Mouse (Mus musculus): Measurements from ENCODE around the gene Ak4. TPM values are rescaled to one million over a fixed set of nuclear protein-coding genes. Genes with fewer than 3 reads are reported as not detected.

Ak4 gene
- polyA plus RNA-seq, 1 experiment from 2014 or later = 5.3 TPM

DNA sequence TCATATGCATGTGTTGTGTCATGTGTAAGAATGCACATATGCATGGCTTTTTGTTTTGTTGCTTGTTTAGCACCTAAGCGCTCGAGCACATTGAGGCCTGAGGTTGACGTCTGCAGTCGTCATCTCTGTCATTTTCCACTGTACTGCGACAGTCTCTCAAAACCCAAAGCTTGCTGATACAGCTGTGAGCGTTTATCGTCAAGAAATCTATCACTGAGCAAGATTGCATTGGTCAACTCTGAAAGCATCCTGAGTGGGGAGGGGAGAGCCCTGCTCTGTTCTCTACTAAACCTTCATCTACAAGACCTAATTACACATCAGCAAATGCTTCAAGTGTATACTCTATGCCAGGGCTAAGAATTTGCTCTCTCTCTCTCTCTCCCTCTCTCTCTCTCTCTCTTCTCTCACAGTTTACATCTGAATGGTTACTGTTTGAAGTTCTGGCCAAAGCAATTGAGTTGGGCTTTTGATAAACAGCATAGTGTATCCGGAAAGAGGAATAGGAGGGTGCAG lies 24.0 kb upstream of the Ak4 start:
- 58% methylated on average over 8 of the region's 8 CpGs for WGBS
- Histone ChIP-seq H3K9ac (replicated peaks; ENCODE audit: low read depth) (no peak overlapping the region), H3K4me1 (ENCODE audit: insufficient read depth, low read depth, low read length) (no peaks in the 10 kb centered on the region), H3K4me3 (ENCODE audit: low read depth, low read length) (no peak overlapping the region), H3K27me3 (replicated peaks; ENCODE audit: insufficient read depth, low read length) (no peaks in the 10 kb centered on the region), H3K27ac (ENCODE audit: low read length) (no peak overlapping the region), H3K36me3 (ENCODE audit: insufficient read depth, low read length) (no peaks in the 10 kb centered on the region), H3K9me3 (ENCODE audit: low read length) (no peaks in the 10 kb centered on the region), H3K4me2 (replicated peaks; ENCODE audit: low read depth, low read length) (no peak overlapping the region)
- DNase-seq (ENCODE audit: low spot score) = no peak
- peak; percentile 21; the same call in 1 of the 2 replicates for ATAC-seq
- no peak for TF ChIP-seq CTCF (IDR thresholded peaks at IDR 0.05)
- no peak for TF ChIP-seq EP300 (IDR thresholded peaks at IDR 0.05)

- 51% methylated on average over 4 of the region's 4 CpGs for WGBS
- H3K4me2 ChIP-seq (replicated peaks; ENCODE audit: low read depth, low read length) = no peak overlapping the region
- no peaks in the 10 kb centered on the region for H3K4me1 ChIP-seq (ENCODE audit: insufficient read depth, low read depth, low read length)
- DNase-seq (ENCODE audit: low spot score) = no peak
- H3K27me3 ChIP-seq (replicated peaks; ENCODE audit: insufficient read depth, low read length) = no peaks in the 10 kb centered on the region
- H3K9me3 ChIP-seq (ENCODE audit: low read length) = no peaks in the 10 kb centered on the region
- no peaks in the 10 kb centered on the region for H3K36me3 ChIP-seq (ENCODE audit: insufficient read depth, low read length)
- no peak overlapping the region for H3K9ac ChIP-seq (replicated peaks; ENCODE audit: low read depth)
- no peak overlapping the region for H3K4me3 ChIP-seq (ENCODE audit: low read depth, low read length)
- no peak for ATAC-seq
- TF ChIP-seq CTCF (IDR thresholded peaks at IDR 0.05) (no peak), EP300 (IDR thresholded peaks at IDR 0.05) (no peak)
- no peak overlapping the region for H3K27ac ChIP-seq (ENCODE audit: low read length)
Observed at GRCm38 (mm10) chr4:101400025-101400594, 19.0 kb upstream of the Ak4 start.

GRCm38 (mm10) chr4:101401945-101402344 lies 17.1 kb upstream of the Ak4 start:
- H3K4me2 ChIP-seq (replicated peaks; ENCODE audit: low read depth, low read length) = no peak overlapping the region
- WGBS = 71% methylated on average over 1 of the region's 1 CpGs

GRCm38 (mm10) chr4:101404863-101405262 lies 14.2 kb upstream of the Ak4 start:
- Histone ChIP-seq H3K36me3 (ENCODE audit: insufficient read depth, low read length) (no peaks in the 10 kb centered on the region), H3K4me3 (ENCODE audit: low read depth, low read length) (no peak overlapping the region), H3K4me2 (replicated peaks; ENCODE audit: low read depth, low read length) (no peak overlapping the region), H3K27ac (ENCODE audit: low read length) (no peak overlapping the region), H3K27me3 (replicated peaks; ENCODE audit: insufficient read depth, low read length) (no peaks in the 10 kb centered on the region), H3K9ac (replicated peaks; ENCODE audit: low read depth) (no peak overlapping the region), H3K9me3 (ENCODE audit: low read length) (no peaks in the 10 kb centered on the region), H3K4me1 (ENCODE audit: insufficient read depth, low read depth, low read length) (no peaks in the 10 kb centered on the region)
- WGBS = 47% methylated on average over 3 of the region's 3 CpGs
- TF ChIP-seq EP300 (IDR thresholded peaks at IDR 0.05) (no peak), CTCF (IDR thresholded peaks at IDR 0.05) (no peak)
- ATAC-seq = no peak
- DNase-seq (ENCODE audit: low spot score) = peak; percentile 27

More at GRCm38 (mm10) chr4:101401945-101402344, 17.1 kb upstream of the Ak4 start:
- TF ChIP-seq EP300 (IDR thresholded peaks at IDR 0.05) (no peak), CTCF (IDR thresholded peaks at IDR 0.05) (no peak)
- no peak overlapping the region for H3K4me3 ChIP-seq (ENCODE audit: low read depth, low read length)
- DNase-seq (ENCODE audit: low spot score) = no peak
- no peaks in the 10 kb centered on the region for H3K4me1 ChIP-seq (ENCODE audit: insufficient read depth, low read depth, low read length)
- H3K9me3 ChIP-seq (ENCODE audit: low read length) = no peaks in the 10 kb centered on the region
- H3K27ac ChIP-seq (ENCODE audit: low read length) = no peak overlapping the region
- ATAC-seq = no peak
- no peaks in the 10 kb centered on the region for H3K36me3 ChIP-seq (ENCODE audit: insufficient read depth, low read length)
- H3K27me3 ChIP-seq (replicated peaks; ENCODE audit: insufficient read depth, low read length) = no peaks in the 10 kb centered on the region
- H3K9ac ChIP-seq (replicated peaks; ENCODE audit: low read depth) = no peak overlapping the region

DNA sequence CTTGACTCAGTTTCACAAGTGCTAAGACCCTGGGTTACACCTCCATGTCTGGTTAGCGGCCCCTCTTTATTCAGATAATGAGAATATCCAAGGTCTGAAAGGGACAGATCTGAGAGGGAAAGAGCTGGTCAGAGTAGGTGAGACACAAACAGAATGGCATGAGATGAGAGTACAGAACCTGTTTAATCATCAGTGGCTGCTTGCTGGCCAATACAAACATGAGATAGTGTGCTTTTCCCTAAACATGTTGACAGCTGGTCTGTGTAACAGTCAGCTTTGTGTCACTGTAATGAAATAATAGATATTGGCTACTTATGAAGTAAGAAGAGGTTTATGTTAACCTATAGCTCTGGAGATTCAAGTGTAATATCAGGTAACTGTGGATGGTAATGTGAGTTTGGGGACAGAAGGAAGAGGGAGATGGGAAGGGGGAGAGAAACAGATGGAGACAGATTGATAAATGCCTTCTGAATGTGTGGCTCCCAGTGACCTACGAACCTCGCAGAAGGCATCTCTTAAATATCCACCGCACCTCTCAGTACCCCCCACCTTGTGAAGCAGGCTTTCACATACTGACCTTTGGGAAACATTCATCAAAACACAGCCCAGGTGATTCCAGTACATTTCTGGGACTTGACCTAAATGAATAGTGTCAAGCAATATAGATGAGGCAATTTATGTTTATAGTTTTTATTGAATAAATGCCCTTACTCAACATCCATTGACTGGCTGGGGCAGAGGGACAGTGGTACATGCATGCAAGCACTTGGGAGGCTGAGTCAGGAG lies 12.5 kb upstream of the Ak4 start:
- TF ChIP-seq CTCF (IDR thresholded peaks at IDR 0.05) (no peak), EP300 (IDR thresholded peaks at IDR 0.05) (no peak)
- Histone ChIP-seq H3K27me3 (replicated peaks; ENCODE audit: insufficient read depth, low read length) (no peaks in the 10 kb centered on the region), H3K9me3 (ENCODE audit: low read length) (no peaks in the 10 kb centered on the region), H3K27ac (ENCODE audit: low read length) (no peak overlapping the region), H3K4me2 (replicated peaks; ENCODE audit: low read depth, low read length) (no peak overlapping the region), H3K4me1 (ENCODE audit: insufficient read depth, low read depth, low read length) (no peaks in the 10 kb centered on the region), H3K4me3 (ENCODE audit: low read depth, low read length) (no peak overlapping the region), H3K36me3 (ENCODE audit: insufficient read depth, low read length) (no peaks in the 10 kb centered on the region), H3K9ac (replicated peaks; ENCODE audit: low read depth) (no peak overlapping the region)
- DNase-seq (ENCODE audit: low spot score) (no peak), ATAC-seq (no peak)
- WGBS = 78% methylated on average over 4 of the region's 4 CpGs

DNA sequence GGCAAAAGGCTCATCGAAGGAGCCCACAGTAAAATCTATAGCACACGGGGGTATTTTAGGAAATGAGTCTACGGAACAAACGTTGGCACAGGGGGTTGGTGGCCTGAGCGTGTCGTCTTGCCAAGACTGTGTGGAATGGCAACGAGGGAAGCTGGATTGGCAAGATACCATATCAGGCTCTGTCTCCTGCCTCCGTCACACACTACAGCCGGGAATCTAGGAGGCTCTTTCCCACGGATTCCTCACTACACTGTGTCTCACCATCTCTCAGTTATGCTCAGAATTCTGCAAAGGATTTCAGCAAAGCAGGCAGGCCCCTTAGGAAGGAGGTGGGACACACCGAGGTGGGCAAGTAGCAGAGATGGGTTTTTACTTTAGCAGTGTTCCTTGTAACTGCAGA lies 2.1 kb upstream of the Ak4 start:
- Histone ChIP-seq H3K4me1 (ENCODE audit: insufficient read depth, low read depth, low read length) (no peaks in the 10 kb centered on the region), H3K27ac (ENCODE audit: low read length) (no peak overlapping the region), H3K36me3 (ENCODE audit: insufficient read depth, low read length) (no peaks in the 10 kb centered on the region), H3K4me3 (ENCODE audit: low read depth, low read length) (no peak overlapping the region), H3K4me2 (replicated peaks; ENCODE audit: low read depth, low read length) (no peak overlapping the region), H3K9ac (replicated peaks; ENCODE audit: low read depth) (no peak overlapping the region), H3K27me3 (replicated peaks; ENCODE audit: insufficient read depth, low read length) (peaks cover 4% of the 10 kb centered on the region; the same call in 1 of the 2 replicates), H3K9me3 (ENCODE audit: low read length) (no peaks in the 10 kb centered on the region)
- TF ChIP-seq EP300 (IDR thresholded peaks at IDR 0.05) (no peak), CTCF (IDR thresholded peaks at IDR 0.05) (no peak)
- DNase-seq (ENCODE audit: low spot score) (no peak), ATAC-seq (no peak)
- 78% methylated on average over 11 of the region's 11 CpGs for WGBS
